Mouse (Mus musculus): ENCODE data around the gene Idi1.
"Not testable (repeated sequence)": the region's sequence is repeated elsewhere in the genome, so short reads cannot be mapped to it uniquely, and the experiment has no call there.

Idi1 gene

DNA sequence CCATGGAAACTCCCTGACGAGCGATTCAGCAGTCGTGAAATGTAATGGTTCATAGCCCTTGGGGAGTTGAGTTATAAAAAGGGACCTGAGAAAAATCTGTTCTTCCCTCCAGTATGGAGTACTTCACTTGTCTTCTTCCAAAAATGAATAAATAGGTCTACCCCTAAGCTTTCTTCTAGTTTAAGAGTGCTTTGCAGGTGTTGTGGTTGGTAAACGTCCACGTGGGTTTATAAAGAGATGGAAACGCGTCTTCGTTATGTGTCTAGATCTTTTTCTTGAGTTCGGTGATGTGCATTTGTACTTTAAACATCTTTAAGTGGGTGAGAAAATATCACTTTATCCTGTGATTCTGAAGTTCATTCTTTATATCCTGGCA lies 872 bp downstream of the Idi1 start:
- DNase-seq (ENCODE audit: low read depth, low spot score) = no peak

- DNase-seq (ENCODE audit: low read depth, low spot score) = no peak
Measured at GRCm38 (mm10) chr13:8888603-8889002, 3.3 kb downstream of the Idi1 start.

DNA sequence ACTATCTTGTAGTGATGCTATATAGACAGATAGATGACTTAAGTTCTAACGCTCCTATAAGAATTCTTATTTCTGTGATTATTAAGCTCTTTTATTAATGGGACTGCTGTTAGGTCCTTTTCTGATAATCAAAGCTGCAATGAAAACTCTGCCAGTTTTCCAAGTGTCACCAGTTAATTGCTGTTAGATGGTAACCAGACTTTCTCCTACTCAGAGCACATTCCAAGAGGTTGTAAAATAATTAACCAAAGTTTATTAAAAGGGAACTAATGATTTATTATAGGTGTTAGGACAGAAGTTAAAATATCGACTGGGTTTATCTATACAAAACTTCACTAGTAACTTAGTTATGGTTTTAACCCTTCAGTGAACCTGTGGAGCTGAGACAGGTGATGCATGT lies 20.7 kb downstream of the Idi1 start:
- DNase-seq (ENCODE audit: low read depth, low spot score) = not testable (repeated sequence)

DNA sequence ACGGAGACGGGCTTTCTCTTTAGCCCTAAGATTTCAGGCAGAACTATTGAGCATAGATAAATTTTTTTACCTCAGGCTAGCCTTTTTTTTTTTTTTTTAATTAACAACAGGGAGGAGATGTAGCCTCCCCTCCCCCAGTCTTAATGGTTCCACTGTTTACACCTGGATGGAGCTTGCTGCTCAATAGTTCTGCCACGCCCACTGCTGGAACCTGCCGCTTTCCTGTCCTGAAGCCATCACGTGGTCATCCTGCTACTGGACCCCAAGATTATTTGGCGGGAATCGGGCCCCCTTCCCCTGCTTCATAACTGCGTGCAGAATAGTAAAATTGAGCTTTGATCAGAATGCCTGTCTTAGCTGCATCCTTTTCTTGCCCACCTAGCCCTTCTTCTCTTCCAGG lies 28.6 kb downstream of the Idi1 start:
- DNase-seq (ENCODE audit: low read depth, low spot score) = not testable (repeated sequence)

GRCm38 (mm10) chr13:8933499-8933898 lies 48.2 kb downstream of the Idi1 start:
- DNase-seq (ENCODE audit: low read depth, low spot score) = no peak

GRCm38 (mm10) chr13:8937611-8938140 lies 52.4 kb downstream of the Idi1 start:
- not testable (repeated sequence) for DNase-seq (ENCODE audit: low read depth, low spot score)

GRCm38 (mm10) chr13:8941110-8941509 lies 55.8 kb downstream of the Idi1 start:
- not testable (repeated sequence) for DNase-seq (ENCODE audit: low read depth, low spot score)

GRCm38 (mm10) chr13:8941701-8942100 lies 56.4 kb downstream of the Idi1 start:
- not testable (repeated sequence) for DNase-seq (ENCODE audit: low read depth, low spot score)
